Mouse (Mus musculus) gastrocnemius, postnatal 4 days (tissue): ENCODE data around the gene Qsox2. TPM values are rescaled to one million over a fixed set of nuclear protein-coding genes. Genes with fewer than 3 reads are reported as not detected.
A peak's percentile ranks its signal among the peaks of the same experiment; 100 is the strongest.

Experiments
- DNase-seq, 2 experiments: peaks; one replicate each; pipeline ENCODE4 v3.0.0; 2021 to 2022; ENCODE audit warnings: low spot score in 2 of 2, mixed read lengths in 2 of 2
- long read RNA-seq, 2 experiments: library from polyadenylated mRNA; stranded (forward); transcript quantifications; one replicate each; pipeline ENCODE4 v2.0.0; 2021
- total RNA-seq, 2 experiments: library from RNA; stranded (reverse); gene quantifications; 2 replicates each; pipeline ENCODE4 v1.2.3; 2021

Gene Qsox2
- 10 to 100 TPM; 11.2 to 11.4 TPM for total RNA-seq
- long read RNA-seq, experiment 1, partial matches to known transcripts: 8 of 14 reads
- long read RNA-seq, experiment 1, other reads (novel, unspliced or antisense): 2 of 14 reads
- long read RNA-seq, experiment 2, transcript Qsox2-201 (13 exons, 2,559 nt): major isoform, 5 of 19 reads
- long read RNA-seq, experiment 2, partial matches to known transcripts: 14 of 19 reads
- long read RNA-seq, experiment 2, other reads (novel, unspliced or antisense): 0 of 19 reads

DNA sequence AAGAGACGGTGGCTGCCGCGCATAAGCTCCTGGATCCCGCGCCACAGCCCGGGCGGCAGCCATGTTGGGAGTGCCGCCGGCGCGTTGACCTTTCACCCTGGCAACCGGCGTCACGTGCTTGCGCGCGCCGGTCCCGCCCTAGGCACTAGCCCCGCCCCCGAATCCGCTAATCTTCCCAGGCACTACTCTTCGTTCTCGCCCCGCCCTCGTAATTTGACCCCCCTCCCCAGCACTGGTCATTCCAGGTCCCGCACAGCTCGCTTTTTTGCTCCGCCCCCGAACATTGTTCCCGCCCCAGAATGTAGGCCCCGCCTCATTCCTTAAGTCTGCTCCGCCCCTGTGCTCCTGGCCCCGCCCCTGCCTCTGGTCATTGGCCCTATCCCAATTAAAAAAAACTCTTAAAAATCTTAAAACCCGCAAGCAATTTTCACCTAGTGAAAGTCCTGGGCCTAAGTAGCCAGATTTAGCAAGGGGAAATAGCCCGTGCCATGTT is at the start of gene Qsox2:
Qsox2 (minus strand) TSS at position 236 of the 493 bp plus-strand sequence.
- DNase-seq: peak; percentile 86 to 95

GRCm38 (mm10) chr2:26286391-26286790 is 49.1 kb upstream of the Qsox2 start:
- DNase-seq: no peak

- peak; percentile 39 to 41 for DNase-seq
These were observed 48.5 kb upstream of the Qsox2 start for GRCm38 (mm10) chr2:26285804-26286203.

GRCm38 (mm10) chr2:26280594-26280993 is 43.3 kb upstream of the Qsox2 start:
- DNase-seq: no peak

DNA sequence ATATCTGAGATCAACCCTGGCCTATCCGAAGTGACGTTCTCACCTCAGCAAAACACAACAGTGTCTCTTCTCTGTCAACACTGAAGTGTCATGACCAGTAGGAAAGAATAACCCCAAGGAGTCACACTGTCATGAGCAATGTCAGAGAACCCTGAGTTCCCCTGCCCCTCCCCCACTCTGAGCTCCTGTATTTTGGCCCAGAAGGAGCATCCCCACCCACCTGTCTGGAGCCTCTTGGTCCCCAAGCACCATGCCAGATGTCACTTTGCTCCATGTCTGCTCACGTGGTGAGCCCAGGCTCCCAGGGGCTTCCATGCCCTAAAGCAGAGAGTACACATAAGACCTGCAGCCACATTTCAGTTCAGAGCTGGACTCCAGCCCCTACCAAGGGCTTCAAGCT is 42.4 kb upstream of the Qsox2 start:
- DNase-seq: no peak

DNA sequence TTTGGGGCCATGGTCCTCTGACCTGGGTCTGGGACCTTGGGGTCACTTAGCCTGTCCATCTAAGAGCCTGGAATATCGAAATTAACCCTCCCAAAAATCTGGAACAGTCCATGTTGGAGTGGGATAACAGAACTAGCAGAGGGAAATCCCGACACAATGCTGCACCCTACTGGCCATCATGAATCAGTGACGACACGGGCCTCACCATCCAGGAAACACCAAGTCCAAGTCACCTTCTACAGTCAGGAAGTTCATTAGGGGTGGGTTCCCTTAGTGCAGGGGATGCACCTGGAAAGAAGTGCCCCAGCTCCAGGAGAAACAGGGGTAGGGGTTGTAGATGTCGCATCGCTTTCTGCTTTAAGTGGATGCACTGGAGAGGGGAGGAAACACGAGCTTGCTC is 36.3 kb upstream of the Qsox2 start:
- peak in 1 of 2 experiments; percentile 64 for DNase-seq

- no peak for DNase-seq
These were observed 30.9 kb upstream of the Qsox2 start for GRCm38 (mm10) chr2:26268216-26268615.

- no peak for DNase-seq
These were observed 28.9 kb upstream of the Qsox2 start for GRCm38 (mm10) chr2:26266066-26266742.

DNA sequence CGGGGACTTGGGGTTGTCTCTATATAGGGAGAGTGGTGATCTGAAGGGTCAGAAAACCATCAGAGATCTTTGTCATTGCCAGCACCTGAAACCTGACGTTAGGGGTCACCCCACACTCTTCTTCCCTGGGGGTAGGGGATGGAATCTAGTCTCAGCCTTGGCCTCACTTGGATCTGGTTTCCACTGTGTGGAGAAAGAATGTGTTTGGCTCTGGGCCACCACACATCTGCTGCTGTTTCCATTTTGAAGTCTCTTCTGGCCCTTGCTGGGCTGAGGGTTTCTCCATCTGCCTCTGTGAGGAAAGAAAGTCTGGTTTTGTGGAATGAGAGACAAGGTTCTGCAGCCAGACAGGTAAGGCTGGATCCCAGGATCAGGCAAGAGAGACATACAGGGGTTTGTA is 27.8 kb upstream of the Qsox2 start:
- DNase-seq: peak in 1 of 2 experiments; percentile 51

- no peak for DNase-seq
These were observed 27.3 kb upstream of the Qsox2 start for GRCm38 (mm10) chr2:26264646-26265045.

- no peak for DNase-seq
These were observed 20.2 kb upstream of the Qsox2 start for GRCm38 (mm10) chr2:26257315-26258096.

GRCm38 (mm10) chr2:26254816-26255215 is 17.5 kb upstream of the Qsox2 start:
- no peak for DNase-seq

- no peak for DNase-seq
These were observed 15.3 kb upstream of the Qsox2 start for GRCm38 (mm10) chr2:26252514-26253206.

GRCm38 (mm10) chr2:26247531-26247930 is 10.2 kb upstream of the Qsox2 start:
- DNase-seq: no peak

DNA sequence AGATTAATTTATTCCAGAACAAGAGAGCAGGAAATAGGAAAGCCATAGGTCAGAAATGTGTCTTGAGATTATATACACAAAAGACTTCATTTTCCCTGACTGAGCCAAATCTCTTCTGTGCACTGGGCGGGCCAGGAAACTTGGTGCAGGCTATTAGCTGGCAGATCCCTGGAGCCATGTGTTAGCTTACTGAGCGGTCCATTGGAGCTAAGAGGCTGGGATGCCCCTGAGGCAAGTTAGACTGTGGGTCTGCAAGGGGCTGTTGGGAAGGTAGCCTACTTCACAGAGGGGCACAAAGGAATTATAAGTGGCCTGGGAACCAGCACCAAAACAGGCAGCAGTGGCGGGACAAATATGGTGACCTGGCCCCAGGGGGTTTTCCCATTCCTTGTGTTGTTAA is 3.5 kb upstream of the Qsox2 start:
- no peak for DNase-seq

- no peak for DNase-seq
These were observed 3.0 kb upstream of the Qsox2 start for GRCm38 (mm10) chr2:26240330-26240729.

- DNase-seq: no peak
These were observed 540 bp downstream of the Qsox2 start for GRCm38 (mm10) chr2:26236681-26237289.

- no peak for DNase-seq
These were observed 2.6 kb downstream of the Qsox2 start for GRCm38 (mm10) chr2:26234771-26235170.

DNA sequence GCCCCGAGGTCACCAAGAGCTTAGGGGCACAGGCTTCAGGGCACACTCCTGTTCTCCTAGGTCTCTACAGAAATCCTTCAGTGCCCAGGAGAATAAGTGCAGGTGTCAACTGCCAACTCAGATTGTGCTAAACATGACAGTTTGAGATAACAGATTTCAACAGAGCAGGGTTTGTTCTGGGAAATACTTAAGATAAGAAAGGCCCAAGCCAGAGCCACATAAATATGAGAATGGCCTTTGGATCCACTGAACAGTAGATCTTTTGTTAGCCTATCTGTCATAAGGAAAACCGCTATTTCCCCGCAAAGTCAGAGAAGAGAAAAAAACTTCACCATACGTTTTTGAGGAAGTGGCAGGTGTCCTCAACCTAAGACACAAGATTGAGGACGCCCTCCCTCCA is 3.1 kb downstream of the Qsox2 start:
- DNase-seq: no peak

DNA sequence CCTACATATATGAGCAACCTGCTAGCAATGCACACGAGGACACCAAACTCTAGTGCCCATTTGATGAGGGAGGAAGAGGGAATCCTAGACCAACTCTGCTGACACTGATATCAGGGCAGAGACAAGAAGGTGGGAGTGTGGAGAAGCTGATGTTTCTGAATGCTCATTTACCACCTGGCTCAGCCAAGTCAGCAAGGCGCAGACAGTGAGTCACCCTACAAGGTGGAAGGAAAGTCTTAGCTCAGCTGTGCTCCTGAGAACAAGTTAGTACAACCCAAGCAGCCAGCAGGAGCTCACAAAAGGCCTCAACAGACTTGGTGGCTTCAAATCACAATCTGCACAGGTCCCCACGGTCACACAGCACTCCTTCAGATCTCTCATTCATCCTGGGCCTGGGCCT is 6.0 kb downstream of the Qsox2 start:
- no peak for DNase-seq

DNA sequence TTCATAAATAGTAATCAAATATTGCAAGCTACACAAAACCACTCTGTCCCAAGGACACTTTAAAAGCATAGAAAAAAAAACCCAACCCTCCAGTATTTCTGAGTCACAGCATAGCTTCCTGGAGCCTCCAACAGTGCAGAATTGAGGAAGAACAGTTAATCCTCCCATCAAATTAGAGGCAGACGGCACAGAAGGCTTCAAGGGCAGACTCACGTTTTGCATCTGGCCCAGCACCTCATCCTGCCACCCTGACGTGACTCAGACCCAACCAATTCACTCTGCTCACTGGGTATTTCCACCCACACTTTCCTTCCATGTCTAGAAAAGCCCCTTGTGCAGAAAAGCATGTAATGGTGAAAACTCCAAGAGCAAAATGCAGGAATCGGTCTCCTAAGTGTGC is 7.1 kb downstream of the Qsox2 start:
- DNase-seq: no peak
